Mouse (Mus musculus) thymus, adult 2 months (tissue): Measurements from ENCODE around the gene Pdgfd. TPM values are rescaled to one million over a fixed set of nuclear protein-coding genes. Genes with fewer than 3 reads are reported as not detected.

Experiments used
- DNase-seq: peaks from one replicate; pipeline ENCODE4 v3.0.0; 2021
- H3K27ac ChIP-seq: fragments of 200-500 bp; 2 replicates; pipeline ENCODE4 v1.5.1; 2012; ENCODE audit warnings: low read length, control low read depth; ENCODE audit not compliant: control insufficient read depth, insufficient read depth
- H3K27me3 ChIP-seq: fragments of 200-500 bp; 2 replicates; pipeline ENCODE4 v1.6.1; 2012; ENCODE audit warnings: mild to moderate bottlenecking, low read length, moderate library complexity, mixed read lengths; ENCODE audit not compliant: control insufficient read depth, insufficient read depth
- H3K36me3 ChIP-seq: fragments of 200-500 bp; 2 replicates; pipeline ENCODE4 v1.6.1; 2012; ENCODE audit warnings: mild to moderate bottlenecking, low read length, moderate library complexity; ENCODE audit not compliant: control insufficient read depth, insufficient read depth
- H3K4me1 ChIP-seq: fragments of 200-500 bp; replicated peaks from 2 replicates; pipeline ENCODE4 v1.6.1; 2012; ENCODE audit warnings: low read length; ENCODE audit not compliant: control insufficient read depth, insufficient read depth
- H3K4me3 ChIP-seq: fragments of 200-500 bp; 2 replicates; pipeline ENCODE4 v1.5.1; 2012; ENCODE audit warnings: mild to moderate bottlenecking, low read length, control low read depth, moderate library complexity; ENCODE audit not compliant: control insufficient read depth, insufficient read depth
- CTCF ChIP-seq: fragments of 200-500 bp; IDR thresholded peaks from 2 replicates; pipeline ENCODE4 v1.5.1; 2012; ENCODE audit warnings: mild to moderate bottlenecking, control low read depth, low read length, moderate library complexity, borderline replicate concordance; ENCODE audit not compliant: control insufficient read depth, poor library complexity, insufficient read depth; ENCODE audit errors: extremely low read depth
- POLR2A ChIP-seq: fragments of 200-500 bp; IDR thresholded peaks from 2 replicates; pipeline ENCODE4 v1.6.1; 2012; ENCODE audit warnings: mild to moderate bottlenecking, low read length, control low read depth, moderate library complexity; ENCODE audit not compliant: control insufficient read depth, poor library complexity, insufficient read depth; ENCODE audit errors: extremely low read depth
- WGBS: fragments of 180-500 bp; shearing (Covaris S2); methylation state at CpG from one replicate; pipeline ENCODE4 v1.1.7; 2018; 5-methylcytosine and 5-hydroxymethylcytosine counted together
- polyA plus RNA-seq: library from polyadenylated mRNA; depleted of rRNA; stranded (reverse); fragments of >200 nt; gene quantifications from 2 replicates; pipeline ENCODE4 v1.2.3, GENCODE M21; 2012; rRNA removed

Gene Pdgfd
- 0.80 and 0.97 TPM in 2 replicates for polyA plus RNA-seq

DNA sequence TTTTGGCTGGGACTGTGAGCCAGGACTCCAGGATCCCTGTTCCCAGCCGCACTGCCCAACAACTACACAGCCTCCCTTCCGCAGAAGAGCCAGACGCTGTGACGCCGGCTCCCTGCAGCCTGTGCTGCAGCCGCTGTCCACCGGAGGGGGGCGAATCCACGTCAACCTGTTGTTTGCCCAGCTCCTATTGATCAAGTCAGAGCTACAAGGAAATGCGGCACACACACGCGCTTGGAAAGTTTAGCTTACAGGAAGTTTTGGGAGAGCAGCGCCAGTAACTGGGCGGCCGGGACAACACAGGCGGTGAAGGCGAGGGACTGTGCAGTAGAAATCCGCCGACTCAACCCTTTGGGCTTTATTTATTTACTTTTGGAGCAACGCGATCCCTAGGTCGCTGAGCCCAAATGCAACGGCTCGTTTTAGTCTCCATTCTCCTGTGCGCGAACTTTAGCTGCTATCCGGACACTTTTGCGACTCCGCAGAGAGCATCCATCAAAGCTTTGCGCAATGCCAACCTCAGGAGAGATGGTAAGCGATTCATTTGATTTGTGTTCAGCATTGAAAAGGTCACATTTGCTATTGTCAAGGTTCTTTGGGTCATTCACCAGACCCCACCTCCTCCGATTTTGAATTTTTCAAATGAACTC, at the start of gene Pdgfd:
Pdgfd (plus strand) TSS at position 194 of the 647 bp plus-strand sequence.
- DNase-seq, result no peak
- WGBS, result 7% methylated on average over 32 of the region's 32 CpGs
- Histone ChIP-seq H3K36me3 (no peaks in the 10 kb centered on the region), H3K4me1 (no peaks in the 10 kb centered on the region), H3K4me3 (no peak within 1 kb of the TSS), H3K27me3 (no peaks in the 10 kb centered on the region), H3K27ac (no peak within 1 kb of the TSS)
- TF ChIP-seq CTCF (no peak), POLR2A (no peak)

DNA sequence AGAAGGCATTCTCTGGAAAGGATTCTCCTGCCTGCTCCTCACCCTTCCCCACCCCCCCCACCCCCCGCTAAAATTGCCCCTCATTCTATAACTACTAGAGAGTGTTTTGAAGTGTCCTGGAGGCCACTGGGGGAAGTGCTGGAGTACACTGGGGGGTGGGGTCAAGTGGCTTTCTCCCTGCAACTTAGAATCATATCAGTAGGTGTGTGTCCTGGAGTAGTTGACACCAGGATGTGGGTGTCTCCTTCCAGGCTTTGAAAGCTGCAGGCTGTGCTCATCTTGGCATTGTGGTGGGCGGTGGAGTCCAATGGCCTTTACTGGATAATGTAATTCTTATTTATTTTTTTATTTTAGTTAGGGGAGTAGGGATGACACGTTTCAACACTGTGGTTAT, 651 bp downstream of the Pdgfd start:
- no peaks in the 10 kb centered on the region for H3K36me3 ChIP-seq
- no peak overlapping the region for H3K4me3 ChIP-seq
- WGBS, result 50% methylated on average over 3 of the region's 3 CpGs
- no peaks in the 10 kb centered on the region for H3K4me1 ChIP-seq
- no peak overlapping the region for H3K27ac ChIP-seq
- no peaks in the 10 kb centered on the region for H3K27me3 ChIP-seq
- no peak for TF ChIP-seq POLR2A
- no peak for TF ChIP-seq CTCF
- DNase-seq, result no peak

DNA sequence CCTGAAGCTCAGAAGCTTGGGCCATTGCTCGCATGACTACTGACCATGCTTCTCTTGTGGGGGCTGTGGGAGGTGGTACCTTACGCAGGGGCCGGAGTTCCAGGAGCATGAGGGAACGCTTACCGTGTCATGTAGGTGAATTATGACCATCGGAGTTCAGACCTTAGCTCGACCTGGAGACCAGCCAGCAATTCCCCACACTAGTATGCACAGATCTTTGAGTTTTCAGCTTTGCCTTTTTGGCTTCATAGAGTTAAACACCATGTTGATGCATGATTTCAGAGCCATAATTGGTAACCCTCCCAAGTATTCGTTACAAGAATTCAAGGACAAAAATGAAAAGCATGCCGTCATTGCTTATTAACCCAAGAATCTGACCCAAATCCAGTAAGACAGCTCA, 2.6 kb downstream of the Pdgfd start:
- 85% methylated on average over 9 of the region's 9 CpGs for WGBS
- H3K36me3 ChIP-seq, result no peaks in the 10 kb centered on the region
- H3K27me3 ChIP-seq, result no peaks in the 10 kb centered on the region
- TF ChIP-seq CTCF, result no peak
- TF ChIP-seq POLR2A, result no peak
- no peak overlapping the region for H3K4me3 ChIP-seq
- no peak overlapping the region for H3K27ac ChIP-seq
- H3K4me1 ChIP-seq, result no peaks in the 10 kb centered on the region
- no peak for DNase-seq

DNA sequence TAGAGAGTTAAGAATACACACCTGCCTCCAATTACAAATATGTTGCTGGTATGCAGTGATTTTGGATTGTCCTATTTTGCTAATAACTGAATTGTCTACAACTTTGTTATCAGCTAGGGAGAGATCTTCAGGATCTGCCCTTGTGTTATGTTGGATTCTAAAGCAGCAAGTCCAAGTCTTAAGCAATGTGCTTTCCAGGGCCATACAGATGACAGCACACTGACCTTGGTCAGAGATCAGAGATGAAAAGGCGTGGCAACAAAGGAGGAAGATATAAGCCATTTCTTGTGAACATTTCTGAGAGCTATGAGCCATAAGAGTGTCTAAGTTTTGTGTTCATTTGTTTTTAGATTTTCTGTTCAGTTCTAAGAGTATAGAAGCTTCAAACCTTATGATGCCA, 4.9 kb downstream of the Pdgfd start:
- TF ChIP-seq POLR2A, result no peak
- TF ChIP-seq CTCF, result no peak
- WGBS, result 80% methylated on average over 1 of the region's 1 CpGs

DNA sequence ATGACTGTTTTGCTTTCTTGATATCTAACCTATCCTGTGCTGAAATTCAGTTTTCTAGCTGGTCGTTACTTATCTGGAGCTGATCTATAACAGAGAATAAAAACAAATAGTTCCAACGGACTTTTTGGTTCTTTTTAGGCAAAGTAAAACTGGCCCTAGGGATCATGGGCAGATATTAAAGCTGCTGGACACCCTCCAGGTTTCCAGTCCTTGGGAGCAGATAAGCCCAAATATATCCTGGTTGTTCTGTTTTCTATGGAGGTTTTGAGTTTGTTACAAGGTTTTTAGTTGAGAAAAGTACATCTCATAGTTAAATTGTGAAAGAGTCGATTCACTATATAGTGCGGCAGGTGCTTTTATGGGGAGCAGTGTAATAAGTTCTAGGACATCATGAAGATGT, 7.3 kb downstream of the Pdgfd start:
- Histone ChIP-seq H3K27ac (no peak overlapping the region), H3K4me1 (no peaks in the 10 kb centered on the region), H3K4me3 (no peak overlapping the region), H3K27me3 (no peaks in the 10 kb centered on the region), H3K36me3 (no peaks in the 10 kb centered on the region)
- WGBS, result 92% methylated on average over 4 of the region's 4 CpGs
- TF ChIP-seq POLR2A (no peak), CTCF (no peak)
- DNase-seq, result no peak

More for the DNA sequence above, 4.9 kb downstream of the Pdgfd start:
- DNase-seq, result no peak
- no peaks in the 10 kb centered on the region for H3K27me3 ChIP-seq
- H3K4me1 ChIP-seq, result no peaks in the 10 kb centered on the region
- H3K4me3 ChIP-seq, result no peak overlapping the region
- no peak overlapping the region for H3K27ac ChIP-seq
- no peaks in the 10 kb centered on the region for H3K36me3 ChIP-seq

DNA sequence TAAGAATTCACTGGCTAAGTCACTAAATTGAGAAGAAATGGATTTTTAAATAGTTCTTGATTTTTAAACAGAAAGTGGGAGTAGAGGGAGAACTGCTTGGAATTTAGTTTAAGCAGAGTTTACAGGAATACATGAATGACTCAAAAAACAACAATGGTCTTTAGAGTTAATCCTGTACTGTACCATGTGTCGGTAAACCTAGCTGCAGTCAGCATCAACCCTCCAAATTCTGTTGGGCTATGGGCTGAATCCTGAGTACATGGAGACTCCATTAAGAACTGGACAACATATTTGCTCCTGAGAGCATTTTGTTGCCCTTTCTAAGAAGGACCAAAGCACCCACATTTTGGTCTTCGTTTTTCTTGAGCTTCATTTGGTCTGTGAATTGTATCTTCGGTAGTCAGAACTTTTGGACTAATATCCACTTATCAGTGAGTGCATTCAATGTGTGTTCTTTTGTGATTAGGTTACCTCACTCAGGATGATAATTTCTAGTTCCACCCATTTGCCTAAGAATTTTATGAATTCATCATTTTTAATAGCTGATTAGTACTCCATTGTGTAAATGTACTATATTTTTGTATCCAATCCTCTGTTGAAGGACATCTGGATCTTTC, 14.0 kb downstream of the Pdgfd start:
- no peaks in the 10 kb centered on the region for H3K27me3 ChIP-seq

More for the DNA sequence above, 14.0 kb downstream of the Pdgfd start:
- no peak overlapping the region for H3K4me3 ChIP-seq
- DNase-seq, result no peak
- H3K27ac ChIP-seq, result no peak overlapping the region
- 89% methylated on average over 3 of the region's 3 CpGs for WGBS
- no peak for TF ChIP-seq POLR2A
- no peak for TF ChIP-seq CTCF
- no peaks in the 10 kb centered on the region for H3K36me3 ChIP-seq
- no peaks in the 10 kb centered on the region for H3K4me1 ChIP-seq
